Mouse (Mus musculus): Measurements from ENCODE around the gene Qrich2. TPM values are rescaled to one million over a fixed set of nuclear protein-coding genes. Genes with fewer than 3 reads are reported as not detected.

The Qrich2 gene
- total and polyA plus RNA-seq, 2 experiments from 2014 or later, result 0.23 TPM; not detected in 1

DNA sequence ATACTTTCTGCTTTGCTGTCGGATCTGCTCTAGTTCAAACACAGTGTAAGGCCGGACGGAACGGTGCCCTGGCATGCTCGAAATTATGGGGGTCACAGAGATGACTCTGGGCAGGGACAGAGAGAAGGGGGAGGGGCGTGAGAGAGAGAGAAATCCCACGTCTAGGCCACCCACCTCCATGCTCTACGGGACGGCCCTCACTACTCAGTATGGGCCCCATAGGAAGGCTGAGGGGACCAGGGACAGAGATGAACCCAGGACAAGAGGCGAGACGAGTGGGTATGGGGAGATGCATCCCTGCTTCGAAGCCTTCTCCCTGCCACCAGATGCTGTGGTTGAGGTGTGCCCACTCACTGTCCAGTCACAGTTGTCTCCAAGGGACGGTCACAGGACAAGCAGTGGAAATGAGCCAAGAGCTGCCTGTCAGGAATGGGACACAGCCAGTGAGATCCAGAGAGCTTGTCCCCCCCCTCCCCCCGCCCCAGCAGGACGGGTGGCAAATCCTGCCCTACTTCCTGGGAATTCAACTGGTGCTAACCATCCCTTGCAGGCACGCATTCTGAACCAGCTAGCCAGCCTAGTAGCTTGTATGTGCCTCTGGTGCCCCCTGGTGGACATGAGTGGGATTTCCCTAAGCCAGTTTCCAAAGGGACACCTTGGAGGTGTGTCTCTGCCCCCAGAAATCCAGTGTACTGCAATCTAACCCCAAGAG lies 20.3 kb downstream of the Qrich2 start:
- DNase-seq (ENCODE audit: low spot score) (peak; percentile 77), ATAC-seq (ENCODE audit: insufficient read depth, low read depth) (peak; percentile 66)
- 35% methylated on average over 16 of the region's 16 CpGs for WGBS
- Histone ChIP-seq H3K27ac (ENCODE audit: low read depth) (no peak overlapping the region), H3K4me2 (ENCODE audit: low read depth, low read length) (no peak overlapping the region), H3K4me1 (ENCODE audit: control insufficient read depth, insufficient read depth) (peaks cover 2% of the 10 kb centered on the region; the same call in 1 of the 2 replicates), H3K9ac (replicated peaks; ENCODE audit: low read depth, low read length) (no peak overlapping the region), H3K9me3 (replicated peaks; ENCODE audit: control insufficient read depth, low read length) (no peaks in the 10 kb centered on the region; the same call in 1 of the 2 replicates), H3K27me3 (ENCODE audit: control insufficient read depth, insufficient read depth, low read length) (peaks cover 19% of the 10 kb centered on the region), H3K4me3 (ENCODE audit: low read depth, low read length) (no peak overlapping the region), H3K36me3 (replicated peaks; ENCODE audit: control insufficient read depth, insufficient read depth, low read length) (no peaks in the 10 kb centered on the region)
- TF ChIP-seq CTCF (IDR thresholded peaks at IDR 0.05; ENCODE audit: low read depth) (peak; percentile 98), EP300 (IDR thresholded peaks at IDR 0.05; ENCODE audit: low read depth) (no peak)

DNA sequence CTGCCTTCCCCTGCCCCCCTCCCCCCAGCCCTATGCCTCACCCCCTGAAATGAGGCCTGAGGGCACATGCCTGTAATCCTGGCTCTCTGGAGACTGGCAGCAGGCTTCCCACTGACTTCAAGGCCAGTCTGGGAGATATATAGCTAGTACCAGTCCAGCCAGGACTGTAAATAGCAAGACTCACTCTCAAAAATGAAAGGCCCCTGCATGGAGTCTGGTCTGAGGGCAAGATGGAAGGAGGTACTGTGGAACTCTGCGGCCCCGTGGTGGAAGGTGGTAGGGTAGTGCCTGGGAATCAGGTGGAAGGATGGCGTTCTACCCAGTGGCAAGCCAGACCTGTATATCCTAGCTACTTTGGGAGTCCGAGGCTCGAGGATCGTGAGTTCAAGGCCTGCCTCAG lies 22.1 kb downstream of the Qrich2 start:
- no peak for TF ChIP-seq CTCF (IDR thresholded peaks at IDR 0.05; ENCODE audit: low read depth)
- TF ChIP-seq EP300 (IDR thresholded peaks at IDR 0.05; ENCODE audit: low read depth), result no peak
- H3K27ac ChIP-seq (ENCODE audit: low read depth), result no peak overlapping the region
- no peak for DNase-seq (ENCODE audit: low spot score)
- H3K9ac ChIP-seq (replicated peaks; ENCODE audit: low read depth, low read length), result no peak overlapping the region
- WGBS, result 86% methylated on average over 6 of the region's 6 CpGs
- H3K4me3 ChIP-seq (ENCODE audit: low read depth, low read length), result no peak overlapping the region
- H3K4me2 ChIP-seq (ENCODE audit: low read depth, low read length), result no peak overlapping the region
- peaks cover 9% of the 10 kb centered on the region for H3K4me1 ChIP-seq (ENCODE audit: control insufficient read depth, insufficient read depth)
- H3K36me3 ChIP-seq (replicated peaks; ENCODE audit: control insufficient read depth, insufficient read depth, low read length), result peaks cover 4% of the 10 kb centered on the region
- no peak for ATAC-seq (ENCODE audit: insufficient read depth, low read depth)
- peaks cover 19% of the 10 kb centered on the region for H3K27me3 ChIP-seq (ENCODE audit: control insufficient read depth, insufficient read depth, low read length)
- no peaks in the 10 kb centered on the region for H3K9me3 ChIP-seq (replicated peaks; ENCODE audit: control insufficient read depth, low read length)

DNA sequence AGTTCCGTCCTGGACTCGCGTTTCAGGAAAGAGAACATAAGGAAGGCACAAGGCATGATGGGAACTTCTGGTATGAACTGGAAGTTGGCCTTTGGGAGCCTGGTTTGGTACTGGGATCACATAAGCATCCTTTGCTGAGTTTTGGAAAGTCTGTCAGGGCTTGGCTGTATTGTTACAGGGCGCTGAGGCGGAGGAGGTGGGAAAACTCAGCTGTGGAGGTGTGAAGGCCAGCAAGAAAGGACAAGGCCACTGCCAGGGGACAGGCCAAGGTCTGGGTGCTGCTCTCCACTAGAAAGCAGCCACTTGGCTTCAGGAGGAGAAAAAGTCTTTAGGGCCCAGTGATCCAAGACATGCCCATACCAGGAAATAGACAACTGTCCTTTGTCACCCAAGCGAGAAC lies 22.7 kb downstream of the Qrich2 start:
- H3K9ac ChIP-seq (replicated peaks; ENCODE audit: low read depth, low read length), result no peak overlapping the region
- peaks cover 9% of the 10 kb centered on the region for H3K4me1 ChIP-seq (ENCODE audit: control insufficient read depth, insufficient read depth)
- H3K27me3 ChIP-seq (ENCODE audit: control insufficient read depth, insufficient read depth, low read length), result peaks cover 19% of the 10 kb centered on the region
- no peak overlapping the region for H3K4me2 ChIP-seq (ENCODE audit: low read depth, low read length)
- H3K9me3 ChIP-seq (replicated peaks; ENCODE audit: control insufficient read depth, low read length), result no peaks in the 10 kb centered on the region
- ATAC-seq (ENCODE audit: insufficient read depth, low read depth) (no peak), DNase-seq (ENCODE audit: low spot score) (no peak)
- TF ChIP-seq EP300 (IDR thresholded peaks at IDR 0.05; ENCODE audit: low read depth) (no peak), CTCF (IDR thresholded peaks at IDR 0.05; ENCODE audit: low read depth) (no peak)
- H3K36me3 ChIP-seq (replicated peaks; ENCODE audit: control insufficient read depth, insufficient read depth, low read length), result peaks cover 6% of the 10 kb centered on the region
- WGBS, result 80% methylated on average over 6 of the region's 6 CpGs
- no peak overlapping the region for H3K4me3 ChIP-seq (ENCODE audit: low read depth, low read length)
- no peak overlapping the region for H3K27ac ChIP-seq (ENCODE audit: low read depth)

DNA sequence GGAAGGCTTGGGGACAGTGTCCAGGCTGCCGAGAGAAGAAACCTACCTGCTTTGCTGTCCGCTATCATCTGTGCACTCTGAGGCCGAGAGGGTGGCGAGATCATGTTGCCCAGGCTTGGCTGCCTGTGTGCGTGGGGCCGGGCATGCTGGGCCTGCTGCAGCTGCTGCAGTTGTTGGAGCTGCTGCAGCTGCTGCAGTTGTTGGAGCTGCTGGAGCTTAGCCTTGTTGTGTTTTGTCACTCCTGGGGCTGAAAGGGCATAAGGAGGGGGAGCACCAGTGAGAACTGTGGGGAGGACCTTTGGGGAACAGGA lies 23.2 kb downstream of the Qrich2 start:
- WGBS, result 44% methylated on average over 6 of the region's 6 CpGs
- Histone ChIP-seq H3K4me1 (ENCODE audit: control insufficient read depth, insufficient read depth) (peaks cover 9% of the 10 kb centered on the region), H3K27ac (ENCODE audit: low read depth) (no peak overlapping the region), H3K4me3 (ENCODE audit: low read depth, low read length) (no peak overlapping the region), H3K4me2 (ENCODE audit: low read depth, low read length) (no peak overlapping the region), H3K36me3 (replicated peaks; ENCODE audit: control insufficient read depth, insufficient read depth, low read length) (peaks cover 6% of the 10 kb centered on the region), H3K27me3 (ENCODE audit: control insufficient read depth, insufficient read depth, low read length) (peaks cover 15% of the 10 kb centered on the region), H3K9ac (replicated peaks; ENCODE audit: low read depth, low read length) (no peak overlapping the region), H3K9me3 (replicated peaks; ENCODE audit: control insufficient read depth, low read length) (no peaks in the 10 kb centered on the region)
- DNase-seq (ENCODE audit: low spot score) (no peak), ATAC-seq (ENCODE audit: insufficient read depth, low read depth) (no peak)
- TF ChIP-seq EP300 (IDR thresholded peaks at IDR 0.05; ENCODE audit: low read depth) (no peak), CTCF (IDR thresholded peaks at IDR 0.05; ENCODE audit: low read depth) (no peak)

DNA sequence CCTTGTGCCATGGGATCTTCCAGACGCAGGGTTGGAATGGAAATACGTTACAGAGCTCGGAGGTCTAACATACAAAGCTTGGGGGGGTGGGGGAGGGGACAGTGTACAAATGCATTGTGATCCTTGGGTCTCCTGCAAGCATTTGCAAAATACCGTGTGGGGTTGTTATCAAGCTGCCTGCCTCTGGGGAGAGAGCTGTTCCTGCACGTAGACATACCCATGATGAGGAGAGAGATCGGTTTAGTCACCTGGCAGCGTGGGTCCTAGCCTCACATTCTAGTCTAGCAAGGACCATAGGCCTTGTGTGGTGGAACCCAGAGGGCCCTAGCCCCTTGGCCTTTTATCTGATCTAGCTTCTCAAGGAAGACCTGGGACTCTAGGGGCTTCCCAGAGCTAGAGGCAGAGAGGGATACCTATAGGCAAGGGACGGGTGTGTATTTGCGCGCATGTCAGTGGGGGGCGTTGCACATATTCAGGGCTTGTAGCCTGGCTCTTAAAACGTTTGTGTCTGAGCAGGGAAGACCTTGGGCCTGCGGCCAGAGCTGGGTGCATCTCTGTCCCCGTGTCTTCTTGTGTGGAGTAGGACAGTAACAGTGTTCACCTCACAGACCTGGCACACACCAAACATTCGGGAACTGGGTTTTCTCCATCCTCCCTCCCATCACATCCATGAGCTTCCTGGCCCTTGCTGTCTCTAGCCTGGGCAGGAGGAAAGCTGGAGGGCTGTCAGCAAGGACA lies 23.7 kb downstream of the Qrich2 start:
- Histone ChIP-seq H3K9me3 (replicated peaks; ENCODE audit: control insufficient read depth, low read length) (no peaks in the 10 kb centered on the region), H3K4me2 (ENCODE audit: low read depth, low read length) (no peak overlapping the region), H3K9ac (replicated peaks; ENCODE audit: low read depth, low read length) (no peak overlapping the region), H3K27me3 (ENCODE audit: control insufficient read depth, insufficient read depth, low read length) (peaks cover 11% of the 10 kb centered on the region), H3K4me3 (ENCODE audit: low read depth, low read length) (no peak overlapping the region), H3K36me3 (replicated peaks; ENCODE audit: control insufficient read depth, insufficient read depth, low read length) (peaks cover 12% of the 10 kb centered on the region), H3K4me1 (ENCODE audit: control insufficient read depth, insufficient read depth) (peaks cover 14% of the 10 kb centered on the region), H3K27ac (ENCODE audit: low read depth) (no peak overlapping the region)
- 69% methylated on average over 15 of the region's 15 CpGs for WGBS
- DNase-seq (ENCODE audit: low spot score), result no peak
- no peak for ATAC-seq (ENCODE audit: insufficient read depth, low read depth)
- TF ChIP-seq CTCF (IDR thresholded peaks at IDR 0.05; ENCODE audit: low read depth) (no peak), EP300 (IDR thresholded peaks at IDR 0.05; ENCODE audit: low read depth) (no peak)
